Mouse (Mus musculus) CH12.LX (cell line): ENCODE results near the gene Olfr1154. TPM values are rescaled to one million over a fixed set of nuclear protein-coding genes. Genes with fewer than 3 reads are reported as not detected.

Experiments
- DNase-seq: peaks from one replicate; pipeline ENCODE4 v3.0.0-alpha.2; 2013; ENCODE audit errors: extremely low read depth
- H3K27ac ChIP-seq: 2 replicates; pipeline ENCODE4 v1.5.1; 2012; ENCODE audit warnings: low read depth, mild to moderate bottlenecking, control low read depth, moderate library complexity; ENCODE audit not compliant: insufficient read depth
- H3K27me3 ChIP-seq: replicated peaks from 2 replicates; pipeline ENCODE3; 2012; ENCODE audit warnings: inconsistent platforms
- H3K36me3 ChIP-seq, 2 experiments: replicated peaks in 1 of 2; 2 replicates each; pipeline versions ENCODE3 to v1.6.1; 2012; ENCODE audit warnings: inconsistent platforms in 1 of 2, low read length in 1 of 2, mild to moderate bottlenecking in 1 of 2, mixed read lengths in 1 of 2, moderate library complexity in 1 of 2; ENCODE audit not compliant: control insufficient read depth in 1 of 2, insufficient read depth in 1 of 2
- H3K4me1 ChIP-seq, 2 experiments: 2 replicates each; pipeline ENCODE4 v1.6.1; 2012; ENCODE audit warnings: inconsistent platforms in 1 of 2, moderate library complexity in 1 of 2; ENCODE audit not compliant: insufficient read depth in 2 of 2, control insufficient read depth in 1 of 2
- H3K4me2 ChIP-seq: 2 replicates; pipeline ENCODE4 v1.6.1; 2012; ENCODE audit warnings: low read depth, mild to moderate bottlenecking, control low read depth; ENCODE audit not compliant: poor library complexity, insufficient read depth, severe bottlenecking
- H3K4me3 ChIP-seq, 3 experiments: fragments of 150-350 bp in 1 of 3; sonication (generic) in 1 of 3; replicated peaks in 1 of 3; 2 replicates each; pipeline versions ENCODE3 to v1.5.1; 2011 to 2012; ENCODE audit warnings: low read depth in 2 of 3, low read length in 2 of 3, mild to moderate bottlenecking in 2 of 3, moderate library complexity in 2 of 3, control low read depth in 1 of 3, improper control_type of control experiment in 1 of 3, inconsistent platforms in 1 of 3, mixed read lengths in 1 of 3; ENCODE audit not compliant: poor library complexity in 1 of 3
- H3K79me2 ChIP-seq: replicated peaks from 2 replicates; pipeline ENCODE4 v1.6.1; 2012; ENCODE audit warnings: mild to moderate bottlenecking, moderate library complexity; ENCODE audit not compliant: control insufficient read depth, poor library complexity, insufficient read depth, severe bottlenecking; ENCODE audit errors: extremely low read depth
- H3K9ac ChIP-seq: 2 replicates; pipeline ENCODE4 v1.6.1; 2012; ENCODE audit warnings: low read depth, mild to moderate bottlenecking, control low read depth, moderate library complexity; ENCODE audit not compliant: insufficient read depth
- H3K9me3 ChIP-seq: replicated peaks from 2 replicates; pipeline ENCODE3; 2012; ENCODE audit warnings: low read length, inconsistent platforms, mixed read lengths
- CHD2 ChIP-seq: IDR thresholded peaks from 2 replicates; pipeline ENCODE4 v1.6.1; 2011; ENCODE audit warnings: low read length, improper control_type of control experiment
- NELFE ChIP-seq: IDR thresholded peaks from 2 replicates; pipeline ENCODE4 v1.6.1; 2011; ENCODE audit warnings: low read depth, low read length, improper control_type of control experiment
- NRF1 ChIP-seq: IDR thresholded peaks from 2 replicates; pipeline ENCODE4 v1.6.1; 2014; ENCODE audit warnings: low read depth, mild to moderate bottlenecking, inconsistent platforms, low read length, improper control_type of control experiment, moderate library complexity
- PAX5 ChIP-seq: IDR thresholded peaks from 2 replicates; pipeline ENCODE4 v1.6.1; 2012; ENCODE audit warnings: low read length, inconsistent platforms, mixed read lengths
- POLR2A ChIP-seq: IDR thresholded peaks from 2 replicates; pipeline ENCODE4 v1.6.1; 2011; ENCODE audit warnings: low read depth, mild to moderate bottlenecking, improper control_type of control experiment, low read length
- UBTF ChIP-seq: IDR thresholded peaks from 2 replicates; pipeline ENCODE4 v1.6.1; 2012; ENCODE audit warnings: low read depth, mild to moderate bottlenecking, inconsistent platforms, low read length, improper control_type of control experiment, moderate library complexity
- ZKSCAN1 ChIP-seq: IDR thresholded peaks from 2 replicates; pipeline ENCODE4 v1.6.1; 2012; ENCODE audit warnings: low read depth, inconsistent platforms, low read length, improper control_type of control experiment, borderline replicate concordance
- ZNF384 ChIP-seq: IDR thresholded peaks from 2 replicates; pipeline ENCODE4 v1.6.1; 2012; ENCODE audit warnings: low read depth, low read length, improper control_type of control experiment, inconsistent platforms
- dilution Hi-C: fragments of 300-500 bp; cut with MboI; formaldehyde crosslinking; loops from 2 replicates; pipeline ENCODE4 v1.14.3; 2020; ENCODE audit warnings: low sequenced_read_pairs; ENCODE audit not compliant: extremely low pct_unique_long_range_greater_than_20kb, extremely low pct_ligation_motif_present
- in situ Hi-C: fragments of 300-500 bp; cut with MboI; formaldehyde crosslinking; loops from 3 replicates; pipeline ENCODE4 v1.14.3; 2019; ENCODE audit warnings: low sequenced_read_pairs, low pct_ligation_motif_present, low pct_unique_long_range_greater_than_20kb, mixed read lengths
- polyA plus RNA-seq: library from polyadenylated mRNA; unstranded; fragments of >175 nt; gene quantifications from 2 replicates; pipeline ENCODE4 v1.2.1, GENCODE M21; 2012; ENCODE audit warnings: low read depth; ENCODE audit not compliant: insufficient read length
- total RNA-seq, 2 experiments: library from RNA; depleted of rRNA; stranded (reverse); fragments of 300-350 nt in 1 of 2; fragments of >200 nt in 1 of 2; gene quantifications; 2 replicates each; pipeline ENCODE4 v1.2.3; 2012 to 2014

The Olfr1154 gene
- total and polyA plus RNA-seq, 3 experiments = not detected

DNA sequence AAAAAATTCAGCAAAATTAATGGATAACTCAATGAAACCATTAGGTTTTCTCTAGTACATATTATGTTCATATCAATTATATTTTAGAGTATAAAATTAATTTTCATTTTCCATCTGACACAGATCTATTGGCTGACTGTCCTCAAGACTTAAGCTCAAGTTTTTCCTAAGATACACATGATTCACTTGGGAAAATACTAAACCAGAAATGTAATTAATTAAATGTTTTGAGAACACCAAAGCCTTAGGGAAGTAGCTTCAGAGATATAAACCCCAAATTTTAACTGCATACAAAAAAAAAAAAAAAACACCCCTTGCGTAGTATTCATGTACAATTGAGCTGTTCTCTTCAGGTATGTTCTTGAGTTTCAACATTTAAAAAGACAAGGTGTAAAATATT lies 49.4 kb downstream of the Olfr1154 start, which contains the start of gene Olfr1151:
TSS of gene Olfr1151 (plus strand) at position 301 of the 400 bp plus-strand sequence.
- no peak within 1 kb of the TSS for H3K27ac ChIP-seq
- no peak within 1 kb of the TSS for H3K4me3 ChIP-seq
- no peaks in the 10 kb centered on the region for H3K79me2 ChIP-seq
- H3K27me3 ChIP-seq = no peaks in the 10 kb centered on the region
- no peaks in the 10 kb centered on the region for H3K4me1 ChIP-seq
- TF ChIP-seq PAX5 (no peak), UBTF (no peak), ZNF384 (no peak), NELFE (no peak), CHD2 (no peak), NRF1 (no peak), ZKSCAN1 (no peak), POLR2A (no peak)
- no peaks in the 10 kb centered on the region for H3K36me3 ChIP-seq
- no peak for DNase-seq
- peaks cover 11% of the 10 kb centered on the region for H3K9me3 ChIP-seq
- in situ Hi-C loops (no loop called here), dilution Hi-C loops (no loop called here)
- H3K9ac ChIP-seq = no peak within 1 kb of the TSS
- no peak within 1 kb of the TSS for H3K4me2 ChIP-seq

Other genes with a start within 250 kb of the Olfr1154 start
Only the 20 nearest of the 27 such genes appear.
- not detected in 2 replicates for gene Olfr1138, start 165.2 kb downstream of the Olfr1154 start, total RNA-seq (2012; rRNA removed)
- not detected in 2 replicates for gene Olfr1138, start 165.2 kb downstream of the Olfr1154 start, total RNA-seq (2014; rRNA removed)
- gene Olfr1138, start 165.2 kb downstream of the Olfr1154 start, polyA plus RNA-seq = not detected in 2 replicates
- not detected in 2 replicates for gene Olfr1140, start 161.4 kb downstream of the Olfr1154 start, total RNA-seq (2012; rRNA removed)
- not detected in 2 replicates for gene Olfr1140, start 161.4 kb downstream of the Olfr1154 start, total RNA-seq (2014; rRNA removed)
- gene Olfr1140, start 161.4 kb downstream of the Olfr1154 start, polyA plus RNA-seq = not detected in 2 replicates
- not detected in 2 replicates for gene Olfr1141, start 151.2 kb downstream of the Olfr1154 start, total RNA-seq (2012; rRNA removed)
- not detected in 2 replicates for gene Olfr1141, start 151.2 kb downstream of the Olfr1154 start, total RNA-seq (2014; rRNA removed)
- gene Olfr1141, start 151.2 kb downstream of the Olfr1154 start, polyA plus RNA-seq = not detected in 2 replicates
- gene Olfr152, start 125.7 kb downstream of the Olfr1154 start, total RNA-seq (2012; rRNA removed) = not detected in 2 replicates
- gene Olfr152, start 125.7 kb downstream of the Olfr1154 start, total RNA-seq (2014; rRNA removed) = not detected in 2 replicates
- not detected in 2 replicates for gene Olfr152, start 125.7 kb downstream of the Olfr1154 start, polyA plus RNA-seq
- gene Olfr1143, start 104.6 kb downstream of the Olfr1154 start, total RNA-seq (2012; rRNA removed) = not detected in 2 replicates
- gene Olfr1143, start 104.6 kb downstream of the Olfr1154 start, total RNA-seq (2014; rRNA removed) = not detected in 2 replicates
- gene Olfr1143, start 104.6 kb downstream of the Olfr1154 start, polyA plus RNA-seq = not detected in 2 replicates
- not detected in 2 replicates for gene Olfr1145, start 95.3 kb downstream of the Olfr1154 start, total RNA-seq (2012; rRNA removed)
- not detected in 2 replicates for gene Olfr1145, start 95.3 kb downstream of the Olfr1154 start, total RNA-seq (2014; rRNA removed)
- gene Olfr1145, start 95.3 kb downstream of the Olfr1154 start, polyA plus RNA-seq = not detected in 2 replicates
- gene Olfr1148, start 74.6 kb downstream of the Olfr1154 start, total RNA-seq (2012; rRNA removed) = not detected in 2 replicates
- not detected in 2 replicates for gene Olfr1148, start 74.6 kb downstream of the Olfr1154 start, total RNA-seq (2014; rRNA removed)
- gene Olfr1148, start 74.6 kb downstream of the Olfr1154 start, polyA plus RNA-seq = not detected in 2 replicates
- not detected in 2 replicates for gene Olfr1150-ps1, start 61.2 kb downstream of the Olfr1154 start, total RNA-seq (2012; rRNA removed)
- not detected in 2 replicates for gene Olfr1150-ps1, start 61.2 kb downstream of the Olfr1154 start, total RNA-seq (2014; rRNA removed)
- gene Olfr1150-ps1, start 61.2 kb downstream of the Olfr1154 start, polyA plus RNA-seq = not detected in 2 replicates
- not detected in 2 replicates for gene Olfr1151, start 49.3 kb downstream of the Olfr1154 start, total RNA-seq (2012; rRNA removed)
- not detected in 2 replicates for gene Olfr1151, start 49.3 kb downstream of the Olfr1154 start, total RNA-seq (2014; rRNA removed)
- not detected in 2 replicates for gene Olfr1151, start 49.3 kb downstream of the Olfr1154 start, polyA plus RNA-seq
- gene Olfr1152, start 38.7 kb downstream of the Olfr1154 start, total RNA-seq (2012; rRNA removed) = not detected in 2 replicates
- not detected in 2 replicates for gene Olfr1152, start 38.7 kb downstream of the Olfr1154 start, total RNA-seq (2014; rRNA removed)
- 0.04 and 0.05 TPM in 2 replicates for gene Olfr1152, start 38.7 kb downstream of the Olfr1154 start, polyA plus RNA-seq
- gene Olfr1153, start 10.2 kb downstream of the Olfr1154 start, total RNA-seq (2012; rRNA removed) = not detected in 2 replicates
- gene Olfr1153, start 10.2 kb downstream of the Olfr1154 start, total RNA-seq (2014; rRNA removed) = not detected in 2 replicates
- not detected in 2 replicates for gene Olfr1153, start 10.2 kb downstream of the Olfr1154 start, polyA plus RNA-seq
- not detected in 2 replicates for gene Olfr1155, start 40.0 kb upstream of the Olfr1154 start, total RNA-seq (2012; rRNA removed)
- gene Olfr1155, start 40.0 kb upstream of the Olfr1154 start, total RNA-seq (2014; rRNA removed) = not detected in 2 replicates
- gene Olfr1155, start 40.0 kb upstream of the Olfr1154 start, polyA plus RNA-seq = not detected in 2 replicates
- not detected in 2 replicates for gene Olfr1156, start 47.9 kb upstream of the Olfr1154 start, total RNA-seq (2012; rRNA removed)
- gene Olfr1156, start 47.9 kb upstream of the Olfr1154 start, total RNA-seq (2014; rRNA removed) = not detected in 2 replicates
- gene Olfr1156, start 47.9 kb upstream of the Olfr1154 start, polyA plus RNA-seq = not detected in 2 replicates
- not detected in 2 replicates for gene Olfr1157, start 63.1 kb upstream of the Olfr1154 start, total RNA-seq (2012; rRNA removed)
- gene Olfr1157, start 63.1 kb upstream of the Olfr1154 start, total RNA-seq (2014; rRNA removed) = not detected in 2 replicates
- gene Olfr1157, start 63.1 kb upstream of the Olfr1154 start, polyA plus RNA-seq = not detected in 2 replicates
- gene Olfr74, start 69.5 kb upstream of the Olfr1154 start, total RNA-seq (2012; rRNA removed) = not detected in 2 replicates
- gene Olfr74, start 69.5 kb upstream of the Olfr1154 start, total RNA-seq (2014; rRNA removed) = not detected in 2 replicates
- gene Olfr74, start 69.5 kb upstream of the Olfr1154 start, polyA plus RNA-seq = not detected in 2 replicates
- not detected in 2 replicates for gene Olfr1158, start 84.9 kb upstream of the Olfr1154 start, total RNA-seq (2012; rRNA removed)
- not detected in 2 replicates for gene Olfr1158, start 84.9 kb upstream of the Olfr1154 start, total RNA-seq (2014; rRNA removed)
- gene Olfr1158, start 84.9 kb upstream of the Olfr1154 start, polyA plus RNA-seq = not detected in 2 replicates
- not detected in 2 replicates for gene Olfr1160, start 103.1 kb upstream of the Olfr1154 start, total RNA-seq (2012; rRNA removed)
- gene Olfr1160, start 103.1 kb upstream of the Olfr1154 start, total RNA-seq (2014; rRNA removed) = not detected in 2 replicates
- gene Olfr1160, start 103.1 kb upstream of the Olfr1154 start, polyA plus RNA-seq = not detected in 2 replicates
- gene Olfr1161, start 117.6 kb upstream of the Olfr1154 start, total RNA-seq (2012; rRNA removed) = not detected in 2 replicates
- not detected in 2 replicates for gene Olfr1161, start 117.6 kb upstream of the Olfr1154 start, total RNA-seq (2014; rRNA removed)
- gene Olfr1161, start 117.6 kb upstream of the Olfr1154 start, polyA plus RNA-seq = not detected in 2 replicates
- not detected in 2 replicates for gene Olfr73, start 132.5 kb upstream of the Olfr1154 start, total RNA-seq (2012; rRNA removed)
- not detected in 2 replicates for gene Olfr73, start 132.5 kb upstream of the Olfr1154 start, total RNA-seq (2014; rRNA removed)
- not detected in 2 replicates for gene Olfr73, start 132.5 kb upstream of the Olfr1154 start, polyA plus RNA-seq
- not detected in 2 replicates for gene Olfr1162, start 146.0 kb upstream of the Olfr1154 start, total RNA-seq (2012; rRNA removed)
- not detected in 2 replicates for gene Olfr1162, start 146.0 kb upstream of the Olfr1154 start, total RNA-seq (2014; rRNA removed)
- gene Olfr1162, start 146.0 kb upstream of the Olfr1154 start, polyA plus RNA-seq = not detected in 2 replicates